Mouse (Mus musculus): ENCODE data around the gene Mga. TPM values are rescaled to one million over a fixed set of nuclear protein-coding genes. Genes with fewer than 3 reads are reported as not detected.

The Mga gene
- polyA plus RNA-seq, 2 experiments from 2014 or later, result 30.4 to 32.7 TPM

DNA sequence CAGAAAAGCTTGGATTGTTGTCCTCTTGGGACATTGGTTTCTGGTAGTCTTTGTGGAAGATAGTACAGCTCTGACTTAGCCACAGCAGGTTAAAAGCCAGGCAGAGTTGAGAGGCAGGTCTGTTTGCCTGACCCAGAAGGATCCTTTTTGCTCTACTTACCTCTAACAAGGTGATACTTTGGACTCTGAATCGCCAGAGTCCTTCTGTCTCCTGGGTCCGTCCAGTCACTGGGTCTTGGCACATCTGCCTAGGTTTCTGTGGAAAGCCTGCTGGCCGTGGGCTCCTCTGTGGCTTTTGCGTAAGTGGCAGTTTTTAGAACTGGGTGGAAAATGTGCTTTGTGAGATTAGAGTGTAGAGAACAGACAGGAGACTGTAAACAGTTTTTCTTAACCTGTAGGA is 91.9 kb downstream of the Mga start:
- ATAC-seq, result no peak

DNA sequence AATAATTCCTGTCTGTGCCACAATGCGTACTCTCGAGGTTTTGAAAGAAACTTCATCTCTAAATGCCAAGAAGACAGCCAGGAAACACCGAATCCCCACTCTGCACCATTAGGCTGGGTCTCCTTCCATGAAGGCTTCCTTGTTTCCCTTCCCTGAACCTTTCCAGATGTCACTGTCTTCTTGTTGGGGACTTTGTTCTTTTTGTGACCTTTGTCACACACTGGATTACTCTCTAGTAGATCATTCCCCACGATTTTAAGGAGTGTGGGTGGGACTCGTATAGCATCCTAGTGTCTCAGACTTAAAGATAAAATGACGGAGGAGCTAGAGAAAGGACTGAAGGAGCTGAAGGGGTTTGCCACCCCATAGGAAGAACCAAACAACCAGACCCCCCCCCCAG is 93.9 kb downstream of the Mga start:
- ATAC-seq, result no peak

DNA sequence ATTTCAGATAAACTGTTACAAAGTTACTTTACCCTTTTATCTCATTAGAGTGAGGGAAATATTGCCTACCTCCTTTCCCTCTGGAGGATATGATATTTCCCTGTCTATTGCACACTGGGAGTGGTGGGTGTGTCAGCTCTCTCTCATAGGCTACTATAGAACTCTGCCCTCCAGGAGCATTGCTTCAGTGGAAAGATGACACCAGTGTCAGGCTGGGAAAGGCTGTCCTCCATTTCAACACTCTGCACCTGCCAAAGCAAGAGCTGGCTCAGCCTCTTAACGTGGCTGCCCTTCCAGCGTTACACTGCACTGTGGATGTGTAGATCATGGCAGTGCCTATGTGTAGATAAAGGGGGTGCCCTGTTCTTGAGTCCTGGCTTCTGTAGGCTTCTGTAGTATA is 95.3 kb downstream of the Mga start:
- no peak for ATAC-seq

DNA sequence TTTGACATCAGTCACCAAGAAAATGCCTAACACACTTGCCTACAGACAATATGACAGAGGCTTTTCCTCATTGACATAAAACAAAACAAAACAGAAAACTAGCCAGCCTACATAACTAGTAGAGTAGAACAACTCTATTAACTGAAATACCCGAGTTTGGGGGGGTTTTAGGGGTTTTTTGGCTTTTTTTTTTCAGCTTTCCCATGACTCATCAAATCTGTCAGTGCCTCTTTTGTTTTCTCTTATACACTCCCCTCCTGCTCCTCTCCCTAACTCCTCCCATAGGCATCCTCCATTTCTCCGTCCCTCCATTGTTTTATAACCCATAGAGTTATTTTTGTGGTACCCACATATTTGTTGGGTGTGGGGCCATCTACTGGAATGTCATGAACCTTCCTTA is 96.5 kb downstream of the Mga start:
- no peak for ATAC-seq

DNA sequence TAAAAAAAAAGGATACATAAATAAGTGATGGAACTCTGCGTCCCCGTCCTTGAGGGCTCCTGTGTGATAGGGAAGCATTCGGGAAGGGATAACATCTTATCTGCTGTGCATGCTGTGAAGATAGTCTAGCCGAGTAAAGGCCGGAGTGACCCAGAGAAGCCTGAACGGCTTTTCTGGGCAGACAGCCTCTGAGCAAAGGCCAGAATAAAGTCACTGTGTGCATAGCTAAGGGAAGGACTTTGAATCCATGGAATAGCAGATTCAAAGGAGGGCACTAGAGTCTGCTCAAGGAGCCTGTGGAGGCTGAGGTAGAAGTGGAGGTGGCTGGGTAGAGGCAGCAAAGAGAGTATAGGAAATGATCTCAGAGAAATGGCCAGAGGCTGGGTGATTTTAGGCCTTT is 97.8 kb downstream of the Mga start:
- no peak for ATAC-seq

DNA sequence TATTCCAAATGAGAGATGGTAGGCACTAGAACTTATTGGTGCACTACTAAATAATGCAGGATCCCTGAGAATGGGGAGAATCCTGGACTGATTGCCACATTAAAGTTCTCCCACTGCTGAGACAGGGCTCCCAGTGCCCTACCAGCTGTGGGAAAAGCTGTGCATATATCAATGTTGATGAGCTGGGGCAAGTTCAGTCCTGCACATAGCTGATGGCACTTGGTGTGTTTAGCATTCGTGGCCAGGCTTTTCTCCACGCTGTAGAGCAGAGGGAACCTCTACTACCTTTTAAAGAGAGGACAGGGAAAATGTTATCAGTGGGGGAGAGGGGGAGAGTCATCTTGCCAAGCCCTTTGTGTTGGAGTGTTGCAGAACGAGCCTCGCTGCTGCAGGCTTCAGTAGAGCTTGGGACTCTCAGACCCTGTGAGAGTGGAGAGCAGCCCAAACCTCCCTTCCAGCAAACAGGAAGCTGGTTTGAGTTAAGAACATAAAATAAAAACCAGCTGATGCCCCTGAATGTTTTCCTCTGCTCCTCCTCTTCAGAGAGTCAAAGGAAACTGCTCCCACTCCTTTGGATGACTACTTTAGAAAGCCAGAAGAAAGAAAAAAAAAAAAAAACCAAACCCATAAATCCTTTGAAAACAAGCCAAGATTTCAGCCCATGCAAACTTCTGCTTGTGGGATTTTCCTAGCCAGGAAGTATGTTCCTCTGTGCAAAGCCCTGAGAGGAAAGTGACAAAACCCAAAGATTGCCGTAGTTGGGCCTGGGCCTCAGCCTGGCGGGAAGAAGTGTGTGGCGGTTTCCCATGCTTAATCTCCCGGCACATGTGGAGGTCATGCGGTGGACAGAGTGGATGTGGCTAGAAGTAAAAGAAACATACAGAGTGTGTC is 98.6 kb downstream of the Mga start:
- no peak for ATAC-seq

DNA sequence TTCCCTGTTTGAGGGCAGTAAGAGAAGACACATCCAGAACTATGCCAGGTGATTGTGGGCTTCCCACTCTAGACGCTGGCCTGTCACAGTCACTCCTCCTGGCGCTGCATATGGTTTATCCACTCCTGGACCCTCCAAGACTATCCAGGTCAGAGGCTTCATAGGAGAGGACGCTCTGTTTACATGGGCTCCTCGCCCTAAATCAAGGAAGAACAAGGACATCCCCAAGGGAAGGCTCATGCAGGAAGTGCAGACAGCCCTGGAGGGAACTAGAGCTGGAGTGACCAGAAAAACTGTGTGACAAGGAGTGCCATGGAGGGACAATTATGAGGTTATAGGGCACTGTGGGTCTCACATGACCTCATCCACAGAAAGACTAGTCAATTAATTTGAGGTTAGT is 100.3 kb downstream of the Mga start:
- no peak for ATAC-seq

DNA sequence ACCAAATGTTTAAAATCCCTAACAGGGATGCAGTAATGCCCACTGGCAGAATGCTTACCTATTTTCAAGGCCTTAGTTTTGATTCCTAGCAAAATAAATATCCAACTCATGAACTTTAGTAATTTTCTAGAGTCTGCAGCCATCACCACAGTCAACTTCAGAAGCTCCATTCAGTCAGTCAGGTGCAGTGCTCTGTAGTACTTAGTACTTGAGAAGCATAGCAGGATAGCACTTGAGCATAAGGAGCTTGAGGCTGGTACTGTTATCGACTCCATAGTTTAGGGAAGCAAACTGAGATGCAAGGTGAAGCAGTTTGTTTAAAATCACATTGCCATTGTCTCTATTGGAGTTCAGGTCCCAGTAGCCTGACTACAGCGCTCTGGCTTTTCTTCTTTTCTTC is 102.7 kb downstream of the Mga start:
- ATAC-seq, result no peak

DNA sequence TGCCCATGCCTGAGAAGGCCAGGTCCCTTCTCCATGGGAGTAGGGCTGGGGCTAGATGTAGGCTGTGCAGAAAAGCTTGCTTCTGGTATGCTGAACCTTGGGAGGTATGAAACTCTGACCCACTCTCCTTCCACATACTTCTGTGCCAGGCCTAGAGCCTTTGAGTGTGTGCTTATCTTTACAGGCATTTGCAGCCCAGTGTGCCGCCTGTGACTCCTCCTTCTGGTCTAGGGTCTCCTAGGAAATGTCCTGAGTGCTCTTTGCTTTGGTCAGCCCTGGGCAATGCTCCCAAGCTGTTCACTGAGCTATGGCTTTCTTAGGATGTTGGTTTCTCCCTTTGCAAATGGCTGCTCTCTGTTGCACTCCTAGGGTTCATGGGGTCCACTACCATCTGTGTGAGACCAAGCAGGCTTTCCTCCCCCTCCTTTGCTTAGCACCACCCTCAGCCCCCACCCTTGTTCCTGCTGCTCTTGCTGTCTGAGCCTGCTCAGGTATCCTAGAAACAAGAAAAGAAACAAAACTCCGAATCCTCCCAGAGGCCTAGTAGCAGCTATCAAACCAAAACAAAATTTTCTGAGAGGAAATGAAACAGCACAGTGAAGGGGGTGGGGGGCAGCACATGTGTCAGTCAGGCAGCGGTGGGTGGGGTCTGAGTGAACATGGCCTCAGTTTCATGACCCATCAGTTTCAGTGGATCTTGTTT is 104.0 kb downstream of the Mga start:
- no peak for ATAC-seq

DNA sequence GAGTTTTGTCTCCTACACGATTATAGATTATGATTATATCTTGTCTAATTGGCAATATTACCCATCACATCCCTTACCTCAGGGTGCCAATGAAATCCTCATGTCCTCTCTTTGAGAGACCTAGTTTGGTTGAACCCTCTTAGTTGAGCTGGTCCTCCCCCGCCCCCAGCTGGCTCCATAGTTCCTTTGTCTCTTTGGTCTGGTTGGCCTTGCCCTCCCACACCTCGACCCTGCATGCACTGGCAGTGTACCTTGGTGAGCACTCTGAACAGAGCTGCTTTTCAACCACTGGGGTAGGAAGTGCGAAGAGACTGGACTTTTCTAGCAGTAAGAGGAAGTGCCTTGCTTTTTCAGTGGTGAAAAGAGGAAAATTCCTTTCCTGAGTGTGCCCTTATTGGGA is 104.9 kb downstream of the Mga start:
- no peak for ATAC-seq

DNA sequence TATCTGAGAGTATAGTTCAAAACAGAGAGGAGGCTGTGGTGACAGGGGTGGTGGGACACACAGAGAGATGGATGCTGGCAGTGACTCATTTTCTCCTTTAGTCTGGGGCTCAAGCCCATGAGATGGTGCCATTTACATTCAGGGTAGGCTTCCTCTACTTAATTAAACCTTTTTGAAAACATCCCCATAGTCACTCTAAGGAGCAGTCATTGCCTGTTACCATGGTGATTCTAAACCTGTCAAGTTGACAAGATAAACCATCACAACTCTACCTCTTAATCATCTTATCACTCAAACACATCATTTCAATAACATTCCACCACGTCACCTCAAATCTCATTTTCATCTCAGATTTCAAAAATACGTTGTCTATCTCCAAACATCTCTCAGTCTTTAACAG is 106.9 kb downstream of the Mga start:
- ATAC-seq, result peak; percentile 66

DNA sequence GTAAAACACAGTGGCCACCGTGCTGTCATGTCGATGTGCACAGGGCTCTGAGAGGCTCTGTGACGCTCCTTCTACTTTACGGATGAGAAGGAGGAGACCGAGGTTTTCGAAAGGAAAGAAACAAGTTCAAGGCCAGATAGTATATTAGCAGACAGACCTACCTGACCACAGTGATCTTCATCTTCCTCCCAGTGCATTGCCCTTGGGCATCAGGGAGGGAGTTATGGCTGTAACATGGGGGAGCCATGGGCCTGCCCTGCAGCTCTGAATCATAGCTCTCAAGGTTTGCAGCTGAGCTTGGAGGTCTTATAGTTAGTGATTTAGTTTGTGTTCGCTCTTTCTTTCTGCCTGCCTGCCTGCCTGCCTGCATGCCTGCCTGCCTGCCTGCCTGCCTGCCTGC is 109.7 kb downstream of the Mga start:
- no peak for ATAC-seq

DNA sequence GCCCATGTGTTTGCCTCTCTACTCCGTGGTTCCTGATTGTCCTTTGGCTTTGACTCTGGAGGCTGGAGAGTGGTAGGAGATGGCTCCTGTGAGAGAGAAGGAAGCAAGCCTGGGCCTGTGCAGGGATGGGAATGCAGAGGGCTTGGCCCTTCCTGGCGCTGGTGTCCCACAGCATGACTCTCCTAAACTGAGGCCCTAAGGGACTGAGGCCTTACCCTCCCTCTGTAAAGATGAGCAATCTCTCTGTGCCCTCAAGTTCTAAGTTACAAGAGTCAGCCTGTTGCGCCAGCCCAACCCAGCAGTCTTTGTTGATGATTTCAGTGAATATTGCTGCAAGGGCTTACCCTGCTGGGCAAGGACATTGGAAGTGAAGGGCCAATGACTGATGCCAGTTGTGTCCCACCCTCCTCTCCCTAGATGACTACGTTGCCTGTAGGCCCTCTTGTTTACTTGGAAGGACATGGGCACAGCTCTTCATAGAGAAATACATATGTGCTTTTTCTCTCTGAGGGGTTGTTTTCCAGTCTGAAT is 110.7 kb downstream of the Mga start:
- ATAC-seq, result no peak

DNA sequence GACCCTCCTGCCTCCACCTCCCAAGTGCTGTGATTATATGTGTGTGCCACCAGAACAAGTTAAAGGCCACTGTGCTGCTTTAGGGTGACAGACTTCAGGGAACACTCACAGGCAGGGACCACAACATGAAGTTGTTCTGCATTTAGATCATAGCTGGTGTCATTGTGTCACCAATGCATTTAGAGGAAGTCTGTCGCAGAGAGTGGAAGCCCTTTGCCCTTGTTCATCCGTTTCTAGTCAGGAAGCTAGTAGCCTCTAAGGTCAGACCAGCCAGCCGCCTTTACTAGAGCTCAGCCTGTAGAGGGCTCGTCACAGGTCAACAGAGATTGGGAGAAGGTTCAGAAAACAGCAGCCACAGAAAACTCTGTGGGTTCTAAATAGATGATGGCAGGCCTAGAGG is 111.6 kb downstream of the Mga start:
- no peak for ATAC-seq

DNA sequence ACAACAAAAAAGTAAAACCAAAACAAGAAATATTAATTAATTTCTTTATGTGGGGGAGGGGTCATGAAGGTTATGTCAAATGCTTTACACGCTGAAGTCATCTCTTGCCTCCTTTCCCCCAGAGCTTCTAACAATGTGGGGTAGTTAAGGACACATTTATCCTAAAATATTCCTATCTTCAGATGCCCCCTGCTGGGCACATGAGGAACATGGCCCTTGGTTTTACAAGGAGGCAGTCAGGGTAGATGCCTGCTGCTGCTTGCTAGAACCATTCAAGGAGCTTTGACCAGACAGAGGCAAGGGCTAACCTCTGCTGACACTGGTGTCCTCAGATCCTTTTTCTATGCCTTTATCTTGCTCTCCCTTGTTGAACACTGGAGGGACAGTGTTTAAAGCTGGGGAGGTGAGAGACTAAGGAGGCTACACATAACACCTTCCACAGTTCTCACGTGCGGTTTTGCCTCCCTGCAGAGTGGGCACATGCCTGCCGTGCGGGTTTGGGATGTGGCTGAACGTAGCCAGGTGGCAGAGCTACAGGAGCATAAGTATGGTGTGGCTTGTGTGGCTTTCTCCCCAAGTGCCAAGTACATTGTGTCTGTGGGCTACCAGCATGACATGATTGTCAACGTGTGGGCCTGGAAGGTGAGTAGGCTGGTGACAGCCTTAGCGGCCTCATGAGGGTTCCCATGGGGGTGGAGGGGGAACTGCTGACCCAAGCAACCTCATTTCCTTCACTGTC is 114.6 kb downstream of the Mga start:
- peak; percentile 43 for ATAC-seq

DNA sequence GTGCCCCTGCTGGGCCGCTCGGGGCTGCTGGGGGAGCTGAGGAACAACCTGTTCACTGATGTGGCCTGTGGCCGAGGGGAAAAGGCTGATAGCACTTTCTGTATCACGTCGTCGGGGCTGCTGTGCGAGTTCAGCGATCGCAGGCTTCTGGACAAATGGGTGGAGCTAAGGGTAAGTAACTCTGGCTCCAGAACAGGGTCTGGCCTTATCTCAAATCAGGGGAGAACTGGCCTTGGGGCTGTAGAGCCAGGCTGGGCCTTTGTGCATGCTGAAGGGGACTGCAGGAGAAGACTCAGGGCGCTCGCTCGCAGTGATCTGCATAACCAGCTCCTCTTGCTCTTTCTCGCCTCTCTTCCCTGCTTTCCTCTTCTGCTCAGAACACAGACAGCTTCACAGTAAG is 115.9 kb downstream of the Mga start:
- no peak for ATAC-seq

DNA sequence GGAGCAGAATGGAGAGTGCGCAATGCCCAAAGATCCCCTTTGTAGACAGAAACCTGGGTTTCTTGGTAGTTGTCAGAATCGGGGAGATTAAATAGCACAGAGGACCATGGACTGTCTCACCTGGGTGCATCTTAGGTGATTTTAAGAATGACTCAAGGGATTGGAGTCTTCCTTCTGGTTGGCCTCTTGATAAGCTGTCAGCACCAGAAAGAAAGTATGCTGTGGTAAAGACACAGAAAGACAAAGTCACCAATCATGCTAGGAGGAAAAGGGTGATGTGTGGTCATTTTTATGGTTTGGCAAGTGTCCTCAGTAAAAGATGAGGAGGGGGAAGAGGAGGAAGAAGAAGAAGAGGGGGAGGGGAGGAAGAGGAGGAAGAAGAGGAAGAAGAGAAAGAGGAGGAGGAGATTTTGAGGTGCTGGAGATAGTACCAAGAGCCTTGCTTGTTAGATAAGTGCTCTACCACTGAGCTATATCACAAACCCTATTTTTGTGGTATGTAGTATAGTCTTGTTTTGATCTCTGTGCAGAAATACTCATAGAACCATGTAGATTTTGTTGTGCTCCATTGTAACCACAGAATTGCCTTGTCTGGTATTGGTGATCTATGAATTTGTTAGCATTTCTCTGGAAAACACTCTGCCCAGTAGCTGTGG is 116.9 kb downstream of the Mga start:
- ATAC-seq, result no peak

DNA sequence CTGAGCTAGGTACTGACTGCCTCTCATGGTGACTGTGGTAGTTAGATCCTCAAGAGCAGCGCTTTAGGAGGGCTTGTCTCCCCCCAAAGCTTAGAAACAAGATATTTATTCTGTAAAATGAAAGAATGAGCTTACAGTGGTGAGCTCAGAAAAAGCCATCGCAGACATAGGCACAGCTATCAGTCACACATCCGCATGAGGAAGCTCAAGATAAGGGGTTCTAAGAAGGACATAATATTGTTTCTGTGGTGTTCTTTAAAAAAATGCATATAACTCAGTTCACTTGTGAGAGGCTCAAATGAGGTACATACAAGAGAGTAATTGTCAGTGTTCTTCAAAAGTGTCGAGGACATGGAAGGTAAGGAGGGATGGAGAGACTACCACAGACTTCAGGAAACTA is 118.9 kb downstream of the Mga start:
- no peak for ATAC-seq

DNA sequence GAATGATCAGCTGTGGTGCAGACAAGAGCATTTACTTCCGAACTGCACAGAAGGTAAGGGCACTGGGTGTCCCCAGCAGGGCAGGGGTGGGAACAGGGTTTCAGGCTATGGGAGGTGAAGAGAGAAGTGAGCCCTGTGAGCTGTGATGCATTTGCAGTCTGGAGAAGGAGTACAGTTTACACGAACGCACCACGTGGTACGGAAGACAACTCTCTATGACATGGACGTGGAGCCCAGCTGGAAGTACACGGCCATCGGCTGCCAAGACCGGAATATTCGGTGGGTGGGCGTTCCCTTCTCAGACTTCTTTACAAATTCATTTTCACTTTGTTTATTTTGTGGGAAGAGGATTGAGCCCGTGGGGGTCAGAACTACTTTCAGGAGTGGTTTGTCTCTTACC is 120.6 kb downstream of the Mga start:
- ATAC-seq, result no peak

Data from activated CD4-positive, CD25-positive, alpha-beta regulatory T cell, adult 4 months (primary cell).